Mouse (Mus musculus): ENCODE measurements around the gene Tmppe. TPM values are rescaled to one million over a fixed set of nuclear protein-coding genes. Genes with fewer than 3 reads are reported as not detected.

Tmppe gene
- polyA plus RNA-seq, 2 experiments from 2014 or later, result 9.1 to 14.3 TPM

DNA sequence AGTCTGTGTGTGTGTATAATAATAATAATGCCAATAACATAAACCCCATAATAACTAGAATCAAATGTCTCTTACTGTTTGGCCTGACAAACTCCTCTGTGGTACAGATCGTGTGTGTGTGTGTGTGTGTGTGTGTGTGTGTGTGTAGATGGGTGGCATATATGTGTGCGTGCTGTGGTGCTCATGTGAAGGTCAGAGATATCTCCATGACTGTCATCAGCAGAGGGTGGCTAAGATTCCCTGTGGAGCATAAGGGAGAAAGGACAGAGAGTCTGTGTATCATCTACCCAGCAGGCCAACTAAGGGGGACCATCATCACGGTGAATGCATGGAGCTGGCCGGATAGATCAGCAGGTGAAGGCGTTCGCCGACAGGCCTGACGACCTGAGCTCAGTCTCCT lies 46.0 kb downstream of the Tmppe start:
- no peak for ATAC-seq

- no peak for ATAC-seq
Measured at GRCm38 (mm10) chr9:114448700-114449099, 47.8 kb downstream of the Tmppe start.

DNA sequence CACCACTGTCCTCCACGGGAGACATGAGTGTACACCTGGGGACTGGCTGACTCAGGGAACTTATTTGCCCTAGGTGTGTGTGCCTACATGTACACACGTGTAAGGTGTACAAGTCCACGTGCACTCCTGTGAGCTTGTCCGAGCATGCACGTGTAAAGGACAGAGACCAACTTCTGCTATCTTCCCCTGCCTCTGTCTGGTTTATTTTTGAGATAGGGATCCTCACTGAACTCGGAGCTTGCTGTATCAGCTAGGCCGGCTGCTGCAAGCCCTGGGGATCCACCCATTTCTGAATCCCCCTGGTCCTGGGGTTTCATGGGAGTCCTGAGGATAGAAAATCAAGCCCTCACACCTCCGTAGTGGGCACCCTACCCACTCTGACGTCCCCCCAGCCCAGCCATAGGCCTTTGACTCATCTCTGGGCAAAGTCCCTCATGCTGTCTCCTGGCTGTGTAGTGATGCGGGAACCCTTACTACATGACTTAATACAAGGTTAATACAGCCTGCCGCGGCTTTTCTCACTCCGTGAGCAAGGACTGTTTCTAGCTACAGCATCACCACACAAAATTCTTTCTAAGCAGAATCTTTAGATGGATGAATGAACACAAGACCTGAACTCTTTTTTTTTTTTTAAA lies 48.3 kb downstream of the Tmppe start:
- no peak for ATAC-seq

- peak; percentile 89 for ATAC-seq
Measured at GRCm38 (mm10) chr9:114451615-114452014, 50.7 kb downstream of the Tmppe start.

- ATAC-seq, result no peak
Measured at GRCm38 (mm10) chr9:114452418-114452817, 51.5 kb downstream of the Tmppe start.

- no peak for ATAC-seq
Measured at GRCm38 (mm10) chr9:114455420-114455819, 54.5 kb downstream of the Tmppe start.

Other genes starting within 250 kb of the Tmppe start
- gene Bcl2a1c, start 71.0 kb upstream of the Tmppe start, polyA plus RNA-seq (2017; shearing (Covaris generic)), result 1 to 10 TPM in 1 of 2 experiments, not detected in 1; 1.7 TPM
- 1 to 10 TPM; 3.5 to 5.1 TPM for gene Crtap, start 10.4 kb upstream of the Tmppe start, polyA plus RNA-seq (2017; shearing (Covaris generic))
- 10 to 100 TPM; 32.1 to 32.4 TPM for gene Glb1, start within 50 bp of the Tmppe start, polyA plus RNA-seq (2017; shearing (Covaris generic))
- gene Ccr4, start 103.8 kb downstream of the Tmppe start, polyA plus RNA-seq (2017; shearing (Covaris generic)), result 10 to 100 TPM; 33.0 to 42.8 TPM
- gene C130032M10Rik, start 114.6 kb downstream of the Tmppe start, polyA plus RNA-seq (2017; shearing (Covaris generic)), result not detected
- under 1 TPM in 1 of 2 experiments, not detected in 1; 0.07 TPM for gene Trim71, start 163.3 kb downstream of the Tmppe start, polyA plus RNA-seq (2017; shearing (Covaris generic))
- 10 to 100 TPM; 20.6 to 27.2 TPM for gene Cnot10, start 239.1 kb downstream of the Tmppe start, polyA plus RNA-seq (2017; shearing (Covaris generic))